Mouse (Mus musculus): Measurements from ENCODE around the gene Zranb3. TPM values are rescaled to one million over a fixed set of nuclear protein-coding genes. Genes with fewer than 3 reads are reported as not detected.
"Not testable (repeated sequence)": the region's sequence is repeated elsewhere in the genome, so short reads cannot be mapped to it uniquely, and the experiment has no call there.

Gene Zranb3
- total RNA-seq (2022) = 1 to 10 TPM; 4.2 to 7.9 (median 5.8) TPM

GRCm38 (mm10) chr1:128102641-128103461 lies at the start of gene Zranb3, which contains the start of gene R3hdm1:
TSS of gene Zranb3 (minus strand) at chr1:128103047.
TSS of gene R3hdm1 (plus strand) at chr1:128103301.
- peak; percentile 98 for DNase-seq

DNA sequence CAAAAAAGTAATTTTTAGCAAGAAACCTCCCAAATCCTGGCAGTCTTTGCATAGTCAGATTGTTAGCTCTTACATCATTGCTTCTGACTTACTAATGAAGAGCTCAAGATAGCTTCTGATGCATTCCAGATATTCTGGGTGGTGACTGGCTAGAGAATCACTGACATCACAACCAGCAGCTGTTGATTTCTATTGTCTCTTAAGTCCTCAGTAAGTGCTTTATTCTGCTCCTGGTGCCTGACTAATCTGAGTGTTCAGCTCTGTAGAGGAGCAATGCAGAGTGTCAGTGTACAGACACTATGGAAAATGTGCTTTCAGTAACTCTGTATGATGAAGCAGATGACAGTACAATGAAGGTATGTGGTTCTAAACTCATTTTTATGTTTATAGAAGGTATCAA lies 38.9 kb upstream of the Zranb3 start:
- DNase-seq = no peak

DNA sequence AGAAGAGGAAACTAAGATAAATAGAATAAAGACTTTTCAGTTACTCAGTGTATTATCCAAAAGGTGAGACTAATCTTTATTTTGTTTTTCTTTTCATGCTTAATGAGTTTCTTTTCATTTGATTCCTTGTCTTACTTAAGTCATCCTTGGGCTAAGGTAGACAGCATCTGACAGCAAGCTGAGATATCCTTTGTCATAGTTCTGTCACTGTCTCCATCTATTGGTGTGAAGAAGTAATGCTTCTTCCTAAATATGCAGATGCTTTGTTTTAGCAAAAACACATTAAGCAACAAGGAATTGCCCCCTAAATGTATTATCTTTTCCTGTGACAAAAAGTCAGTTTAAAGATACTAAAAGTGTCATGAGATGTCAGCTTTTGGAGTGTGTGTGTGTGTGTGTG lies 38.2 kb upstream of the Zranb3 start:
- no peak for DNase-seq

GRCm38 (mm10) chr1:128136222-128136621 lies 33.4 kb upstream of the Zranb3 start:
- DNase-seq = not testable (repeated sequence)

GRCm38 (mm10) chr1:128120913-128121627 lies 18.2 kb upstream of the Zranb3 start:
- DNase-seq = no peak

DNA sequence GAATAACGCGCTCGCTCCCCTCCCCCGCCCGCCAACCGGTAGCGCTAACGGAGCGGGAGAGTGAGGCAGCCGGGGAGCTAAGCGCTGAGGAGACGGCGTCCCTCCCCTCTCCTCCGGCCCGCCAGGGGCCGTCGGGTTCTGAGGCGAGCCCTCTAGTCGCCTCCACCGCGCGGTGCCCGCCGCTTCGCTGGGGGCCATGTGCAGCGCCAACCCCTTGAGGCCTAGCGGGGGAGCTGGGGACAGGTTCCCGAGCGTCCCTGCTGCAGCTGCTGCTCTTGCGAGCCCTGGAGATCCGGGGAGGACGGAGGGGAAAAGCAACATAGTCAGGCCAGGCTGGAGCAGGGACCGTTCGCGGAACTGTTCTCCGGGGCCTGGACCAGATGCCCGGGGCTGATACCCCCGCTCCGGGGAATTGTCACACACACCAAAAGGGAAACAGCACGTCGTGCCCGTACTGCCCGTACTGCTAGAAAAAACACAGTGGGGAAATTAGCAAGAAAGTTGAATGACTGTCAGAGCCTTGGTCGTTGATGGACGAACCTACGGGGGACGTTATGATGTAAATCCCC lies 757 bp upstream of the Zranb3 start:
- DNase-seq = no peak

DNA sequence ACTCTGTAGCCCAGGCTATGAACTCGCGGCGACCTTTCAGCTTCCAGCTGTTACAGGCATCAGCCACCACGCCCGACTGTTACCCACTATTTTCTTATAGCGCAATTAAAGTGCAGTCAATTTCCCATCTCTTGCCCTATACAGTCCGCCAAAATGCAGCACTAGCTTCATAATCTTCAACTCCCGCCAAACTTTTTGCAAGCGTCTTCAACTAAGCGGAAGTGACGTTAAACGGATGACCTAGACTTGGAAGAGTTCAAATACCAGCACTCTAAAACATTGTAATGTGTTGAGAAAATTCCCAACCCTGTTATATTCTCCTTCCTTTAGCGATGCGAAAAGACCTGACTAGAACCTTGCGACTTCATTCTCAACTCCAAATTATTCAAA lies 601 bp downstream of the Zranb3 start:
- peak; percentile 47 for DNase-seq

GRCm38 (mm10) chr1:128098309-128098708 lies 4.5 kb downstream of the Zranb3 start:
- DNase-seq = no peak

- no peak for DNase-seq
Measured at GRCm38 (mm10) chr1:128094686-128095085, 8.2 kb downstream of the Zranb3 start.

GRCm38 (mm10) chr1:128082800-128083199 lies 20.0 kb downstream of the Zranb3 start:
- DNase-seq = no peak

- no peak for DNase-seq
Measured at GRCm38 (mm10) chr1:128081873-128082272, 21.0 kb downstream of the Zranb3 start.

GRCm38 (mm10) chr1:128080936-128081696 lies 21.7 kb downstream of the Zranb3 start:
- DNase-seq = no peak

- DNase-seq = no peak
Measured at GRCm38 (mm10) chr1:128078646-128079045, 24.2 kb downstream of the Zranb3 start.

DNA sequence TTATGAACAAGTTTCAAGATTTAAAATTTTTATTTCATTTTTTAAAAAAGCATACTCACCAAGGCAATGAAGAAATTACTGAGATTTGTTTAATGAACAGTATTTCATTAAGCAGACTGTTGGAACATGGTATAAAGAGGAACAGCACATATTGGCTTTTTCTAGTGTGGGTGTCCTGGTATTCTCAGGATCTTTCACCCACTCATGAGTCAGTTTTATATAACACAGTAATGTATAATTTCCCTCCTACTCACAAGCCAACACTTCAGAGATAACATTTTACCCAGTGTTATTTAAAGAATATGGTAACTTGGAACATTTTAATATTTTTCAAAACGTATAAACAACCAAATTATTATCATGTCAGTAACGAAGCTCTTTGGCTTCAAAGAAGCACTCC lies 25.1 kb downstream of the Zranb3 start:
- no peak for DNase-seq

- no peak for DNase-seq
Measured at GRCm38 (mm10) chr1:128076791-128077479, 25.9 kb downstream of the Zranb3 start.

DNA sequence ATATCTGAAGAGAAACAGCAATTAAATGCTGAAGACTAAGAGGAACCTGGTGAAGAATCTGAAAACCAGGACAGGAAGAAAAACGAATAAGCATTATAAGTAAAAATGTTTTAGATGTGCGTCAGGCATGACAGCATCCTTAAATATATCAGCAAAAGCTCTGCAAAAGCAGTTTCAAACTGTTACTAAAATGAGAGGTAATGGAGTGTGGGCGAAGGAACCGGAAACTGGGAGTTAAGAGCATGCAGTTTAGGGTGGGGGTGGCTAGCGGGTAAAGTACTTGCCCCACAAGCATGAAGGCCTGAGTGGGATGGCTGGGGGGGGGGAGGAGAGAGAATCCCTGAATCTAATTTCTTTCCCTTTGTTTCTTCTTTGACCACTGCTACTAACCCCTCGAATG lies 29.8 kb downstream of the Zranb3 start:
- DNase-seq = no peak

DNA sequence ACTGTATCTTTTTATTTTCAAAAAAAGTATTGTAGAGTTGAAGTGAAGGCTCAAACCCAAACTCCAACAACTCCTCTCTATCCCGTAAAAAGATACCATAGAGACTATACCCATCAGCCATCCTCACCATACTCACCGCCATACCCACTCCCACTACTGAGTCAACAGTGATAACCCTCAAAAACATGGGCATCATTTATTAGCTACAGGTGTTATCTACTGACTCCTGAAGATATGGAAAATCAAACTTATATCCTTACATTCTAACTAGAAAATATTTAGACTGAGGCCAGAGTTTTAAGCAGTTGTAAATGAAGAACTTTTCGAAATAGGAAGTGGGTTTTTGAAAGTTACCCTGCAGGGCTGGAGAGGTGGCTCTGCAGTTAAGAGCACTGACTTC lies 32.8 kb downstream of the Zranb3 start:
- no peak for DNase-seq

- DNase-seq = peak; percentile 10
Measured at GRCm38 (mm10) chr1:128068945-128069397, 33.9 kb downstream of the Zranb3 start.

DNA sequence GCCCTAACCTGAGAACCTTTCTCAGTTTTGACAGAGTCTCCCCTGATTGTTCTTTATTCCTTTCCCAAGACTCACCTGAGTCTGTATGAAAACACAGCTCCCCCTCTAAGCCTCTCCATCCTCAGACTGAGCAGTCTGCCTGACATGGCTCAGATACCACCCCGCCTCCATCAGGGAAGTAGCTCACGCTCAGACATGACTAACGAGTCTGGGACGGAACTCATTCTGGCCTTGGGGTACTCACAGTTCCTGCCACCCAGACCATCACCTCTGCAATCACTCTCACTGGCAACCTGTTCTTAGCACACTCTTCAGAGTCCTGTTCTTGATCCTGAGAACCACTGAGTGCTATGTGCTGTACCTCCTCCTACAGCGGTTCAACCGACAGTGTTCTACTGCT lies 38.1 kb downstream of the Zranb3 start:
- DNase-seq = no peak

GRCm38 (mm10) chr1:128062167-128062566 lies 40.7 kb downstream of the Zranb3 start:
- DNase-seq = no peak

GRCm38 (mm10) chr1:128061401-128061800 lies 41.4 kb downstream of the Zranb3 start:
- no peak for DNase-seq

All from adrenal gland, adult 8-10 months (tissue).